Mouse (Mus musculus) heart, adult 8-10 months (tissue): ENCODE measurements around the gene Nlgn2. TPM values are rescaled to one million over a fixed set of nuclear protein-coding genes. Genes with fewer than 3 reads are reported as not detected.

ENCODE experiments used
- DNase-seq: peaks from one replicate; pipeline ENCODE4 v3.0.0; 2022; ENCODE audit warnings: low spot score
- total RNA-seq, 4 experiments: library from RNA; stranded (reverse); gene quantifications; 2 replicates each; pipeline ENCODE4 v1.2.4; 2022

Gene Nlgn2
- 1 to 10 TPM; 3.1 to 6.9 (median 4.3) TPM for total RNA-seq

- DNase-seq = no peak
Measured at GRCm38 (mm10) chr11:69837604-69837951, at the start of gene Nlgn2. Nlgn2 (minus strand) TSS chr11:69837784.

GRCm38 (mm10) chr11:69886907-69887635 is 49.5 kb upstream of the Nlgn2 start:
- DNase-seq = no peak

GRCm38 (mm10) chr11:69884663-69885062 is 47.1 kb upstream of the Nlgn2 start:
- DNase-seq = no peak

GRCm38 (mm10) chr11:69884240-69884639 is 46.7 kb upstream of the Nlgn2 start:
- no peak for DNase-seq

DNA sequence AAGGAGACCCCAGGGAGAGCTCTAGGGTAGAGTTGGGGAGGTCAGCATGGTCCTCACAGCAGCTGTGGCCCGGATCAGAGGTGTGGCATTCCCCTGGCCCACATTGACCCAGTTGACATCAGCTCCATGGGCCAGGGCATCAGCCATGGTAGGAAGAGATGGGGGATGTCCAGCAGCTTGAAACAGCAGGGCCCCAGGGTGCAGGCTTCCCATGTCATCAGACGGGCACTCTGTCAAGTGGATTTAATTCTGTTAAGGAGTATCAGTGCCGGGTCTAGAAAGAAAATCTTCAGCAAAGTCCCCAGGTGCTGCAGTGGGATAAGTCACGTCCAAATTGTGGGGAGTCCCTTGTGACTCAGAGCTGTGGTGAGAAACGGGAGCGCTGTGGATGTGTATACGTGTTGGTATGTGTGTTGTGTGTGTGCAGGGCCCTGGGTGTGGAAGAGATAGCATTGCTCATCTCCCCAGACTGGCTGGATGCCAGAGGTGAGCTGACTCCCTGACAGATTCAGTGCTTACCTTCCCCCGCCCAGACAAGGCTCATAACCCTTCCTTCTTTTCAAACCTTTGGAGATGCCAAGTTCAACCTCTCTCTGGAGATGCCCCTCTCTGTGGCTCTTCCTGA is 46.1 kb upstream of the Nlgn2 start:
- DNase-seq = no peak

DNA sequence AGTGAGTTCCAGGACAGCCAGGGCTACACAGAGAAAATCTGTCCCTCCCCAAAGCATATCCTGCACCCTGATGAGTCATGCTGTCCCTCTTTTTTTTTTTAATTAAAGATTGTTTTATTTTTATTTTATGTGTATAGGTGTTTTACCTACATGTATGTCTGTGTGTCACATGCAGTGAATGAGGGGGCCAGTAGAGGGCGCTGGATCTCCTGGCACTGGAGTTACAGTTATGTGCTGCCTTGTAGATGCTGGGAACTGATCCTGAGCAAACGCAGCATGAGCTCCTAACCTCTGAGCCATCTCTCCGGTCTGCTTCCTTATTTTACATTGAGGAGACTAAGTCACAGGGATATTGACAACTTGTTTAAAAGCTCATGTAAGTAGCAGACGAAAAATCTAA is 45.5 kb upstream of the Nlgn2 start:
- no peak for DNase-seq

GRCm38 (mm10) chr11:69881787-69882670 is 44.4 kb upstream of the Nlgn2 start:
- no peak for DNase-seq

DNA sequence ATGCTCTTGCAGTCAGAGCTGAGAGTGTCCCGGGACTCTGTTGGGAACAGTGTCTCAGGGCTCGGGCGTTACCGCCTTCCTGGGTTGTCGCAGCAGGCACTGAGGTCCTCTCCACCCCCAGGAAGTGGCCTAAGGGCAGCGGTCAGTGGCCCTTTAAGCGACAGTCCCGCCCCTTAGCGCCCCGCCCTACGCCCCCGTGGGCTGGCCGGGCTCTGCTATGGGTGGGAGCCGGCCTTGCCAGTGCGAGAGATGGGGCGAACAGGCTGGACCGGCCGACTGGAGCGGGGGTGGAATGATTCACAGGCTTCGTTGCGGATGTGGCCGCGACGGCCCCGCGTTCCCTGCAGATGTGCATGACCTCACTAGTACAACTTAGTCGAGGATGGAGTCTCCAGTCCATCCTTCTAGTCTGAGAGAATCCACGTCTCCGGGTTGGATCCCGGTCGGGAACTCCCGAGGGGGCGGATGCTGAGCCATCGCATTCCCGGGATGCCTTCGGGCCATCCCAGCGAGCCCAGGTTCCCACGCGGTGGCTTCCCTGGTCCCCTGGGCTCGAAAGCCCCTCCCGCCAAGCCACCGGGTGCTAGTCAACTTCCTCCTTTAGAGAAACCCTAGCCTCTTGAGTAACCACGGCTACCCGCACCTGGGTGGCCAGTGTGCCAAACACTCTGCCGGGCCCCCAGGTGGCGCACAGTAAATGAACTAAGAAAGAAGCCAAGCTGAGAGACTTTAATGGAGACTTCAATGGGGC is 43.4 kb upstream of the Nlgn2 start, which contains the start of gene Kctd11:
Kctd11 (minus strand) TSS at position 554 of the 751 bp plus-strand sequence.
- peak; percentile 95 for DNase-seq

GRCm38 (mm10) chr11:69880506-69880852 is 42.9 kb upstream of the Nlgn2 start:
- DNase-seq = no peak

DNA sequence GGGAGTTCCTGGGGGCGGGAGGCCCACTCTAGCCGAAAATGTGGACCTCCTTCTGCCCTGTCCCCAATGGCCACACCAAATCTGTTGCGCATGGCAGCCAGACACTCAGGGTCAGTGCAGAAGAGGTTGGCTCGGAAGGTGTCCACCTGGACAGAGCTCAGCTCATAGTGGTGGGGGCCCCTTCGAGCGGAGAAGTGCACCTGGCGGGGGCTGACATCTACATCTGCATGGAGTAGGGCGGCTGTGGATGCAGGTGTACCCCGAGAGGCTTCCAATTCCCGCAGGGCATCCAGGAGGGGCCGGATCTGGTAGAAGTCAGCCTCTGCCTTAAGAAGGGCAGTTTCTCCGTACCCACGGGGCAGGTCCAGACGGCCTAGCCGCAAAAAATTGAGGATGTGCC is 42.1 kb upstream of the Nlgn2 start:
- DNase-seq = no peak

GRCm38 (mm10) chr11:69878952-69879351 is 41.4 kb upstream of the Nlgn2 start:
- DNase-seq = no peak

DNA sequence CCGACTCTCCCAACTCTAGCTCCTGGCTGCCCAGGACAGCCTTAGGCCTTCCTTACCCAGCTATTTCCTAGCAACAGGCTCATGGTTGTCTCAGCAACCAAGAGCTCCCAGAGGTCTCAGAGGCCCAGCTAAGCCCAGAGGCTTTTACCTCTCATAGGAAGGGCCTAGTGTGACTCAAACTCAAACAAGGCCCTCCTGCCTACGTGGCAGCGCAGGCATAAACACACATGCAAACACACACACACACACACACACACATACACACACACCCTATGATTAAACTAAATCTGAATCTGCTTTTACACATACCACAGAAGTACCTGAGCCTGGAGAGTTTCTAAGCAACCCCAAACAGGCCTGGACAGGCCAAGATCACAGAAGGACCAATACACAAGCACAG is 40.8 kb upstream of the Nlgn2 start:
- no peak for DNase-seq

- DNase-seq = no peak
Measured at GRCm38 (mm10) chr11:69877878-69878277, 40.3 kb upstream of the Nlgn2 start, which contains the start of gene Tmem95. Tmem95 (minus strand) TSS chr11:69878018.

DNA sequence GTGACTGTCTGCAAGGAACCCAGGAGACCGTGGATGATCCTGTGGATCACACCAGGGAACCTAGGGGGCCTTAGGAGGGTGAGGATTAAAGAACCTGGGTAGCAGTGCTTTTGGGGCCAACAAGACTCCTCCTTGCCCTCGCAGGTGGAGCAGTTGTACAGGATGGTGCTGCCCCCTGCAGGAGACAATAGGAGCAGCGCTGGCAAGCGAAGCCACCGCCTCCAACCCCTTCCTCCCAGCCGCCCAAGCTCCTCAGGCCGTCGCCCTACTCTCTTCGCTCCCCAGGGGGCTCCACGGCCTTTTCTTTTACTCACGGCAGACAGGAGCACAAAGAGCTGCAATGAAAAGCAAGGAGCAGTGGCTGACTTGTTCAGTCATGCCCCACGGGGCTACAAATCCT is 39.3 kb upstream of the Nlgn2 start:
- peak; percentile 89 for DNase-seq

DNA sequence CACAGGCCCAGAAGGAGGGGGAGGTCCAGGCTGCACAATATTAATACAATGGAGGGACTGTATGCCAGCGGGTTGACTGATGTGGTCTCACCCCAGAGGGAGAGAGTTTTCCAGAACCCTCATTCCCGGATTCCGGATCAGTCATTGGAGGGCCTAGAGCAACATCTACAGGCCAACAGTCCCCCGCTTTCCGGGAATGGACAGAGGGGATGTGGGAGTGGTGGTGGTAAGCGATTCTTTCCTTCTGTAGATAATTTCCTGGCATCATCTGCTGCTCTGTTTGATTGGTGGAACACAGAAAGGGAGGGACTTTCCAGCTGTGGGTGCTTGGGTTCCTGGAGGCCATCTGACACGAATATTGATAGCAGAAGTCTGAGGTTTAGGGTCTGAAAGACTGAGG is 38.6 kb upstream of the Nlgn2 start:
- peak; percentile 89 for DNase-seq

- no peak for DNase-seq
Measured at GRCm38 (mm10) chr11:69872451-69872850, 34.9 kb upstream of the Nlgn2 start.

DNA sequence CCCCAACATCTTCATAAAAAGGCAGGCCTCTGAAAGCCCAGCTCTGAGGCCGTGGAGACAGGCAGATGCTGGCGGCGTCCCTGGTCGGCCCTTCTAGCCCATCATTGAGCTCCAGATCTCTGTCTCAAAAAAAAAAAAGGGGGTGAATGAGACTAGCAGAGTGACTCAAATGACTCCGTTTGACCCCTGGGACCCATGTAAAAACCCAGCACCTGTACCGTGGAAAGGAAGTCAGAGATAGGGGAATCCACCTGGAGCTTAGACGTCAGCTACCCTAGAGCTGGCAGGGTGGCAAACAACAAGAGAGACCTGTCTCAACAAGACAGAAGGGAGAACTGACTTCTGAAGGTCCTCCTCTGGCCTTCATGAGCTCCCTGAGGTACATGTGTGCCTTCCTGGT is 34.2 kb upstream of the Nlgn2 start:
- DNase-seq = no peak

GRCm38 (mm10) chr11:69870289-69871069 is 32.9 kb upstream of the Nlgn2 start:
- no peak for DNase-seq

- DNase-seq = no peak
Measured at GRCm38 (mm10) chr11:69867335-69867734, 29.8 kb upstream of the Nlgn2 start.

DNA sequence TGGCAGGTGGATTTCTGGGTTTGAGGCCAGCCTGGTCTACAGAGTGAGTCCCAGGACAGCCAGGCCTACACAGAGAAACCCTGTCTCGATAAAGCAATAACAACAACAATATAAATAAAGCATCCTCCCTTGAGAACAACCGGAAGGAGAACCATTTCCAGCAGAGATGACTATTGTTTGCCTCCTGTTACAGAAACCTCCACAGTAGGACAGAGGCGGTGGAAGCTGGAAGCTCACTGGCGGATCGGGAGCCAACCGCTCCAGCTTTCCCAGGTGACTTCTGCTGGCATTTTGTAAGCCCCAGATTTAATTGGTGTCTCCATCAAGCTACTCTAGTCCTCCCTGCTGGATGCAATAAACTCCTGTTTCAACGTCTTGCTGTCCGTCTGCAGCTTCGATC is 28.0 kb upstream of the Nlgn2 start:
- no peak for DNase-seq
